ENCODE assay signal across 12 mouse cellular contexts in genomic region chr13:24656719-24657497, GRCm38 (mm10).
DNase-seq lines count a peak whose midpoint lies in the region; ATAC-seq and TF ChIP-seq lines count a peak whose summit lies in the region.
"Had no signal": no experiment of that assay in that cellular context is flagged by ENCODE, and none has a peak within 500 bp of the region (broad histone marks: within the 10 kb centered on the region; RNA-seq: fewer than 3 reads in every experiment).

No protein-coding gene starts in this region.

- ATAC-seq in heart, embryonic 13.5 days (ENCODE audit: extremely low read depth, insufficient number of reproducible peaks, low FRiP score, low TSS enrichment) = no peak
- peak; percentile 67; the same call in 1 of the 2 replicates for ATAC-seq in embryonic facial prominence, embryonic 11.5 days (replicated peaks; ENCODE audit: insufficient number of reproducible peaks, low FRiP score, low TSS enrichment, low read depth)
- peak; percentile 90 for ATAC-seq in hindbrain, embryonic 12.5 days (ENCODE audit: low FRiP score)

- DNase-seq in heart, adult 2 months = no peak
- peak; percentile 25 for DNase-seq in embryonic facial prominence, embryonic 11.5 days (ENCODE audit: low spot score)
- DNase-seq in natural killer cell, adult 2 months (ENCODE audit: low spot score in 2 of 2) = peak; percentile 11 to 21
- no peak for DNase-seq in lung, adult 18-20 months
- no peak for DNase-seq in urinary bladder, postnatal 4 days (ENCODE audit: low spot score in 2 of 2)
- no peak for DNase-seq in kidney, postnatal 4 days
- DNase-seq: cerebellum, adult 11 months; right cerebral cortex, postnatal 25 days; thymus, adult 18-20 months had no signal

- no peak overlapping the region for H3K27ac ChIP-seq in heart, embryonic 13.5 days (replicated peaks)
- no peak overlapping the region for H3K27ac ChIP-seq in heart, adult 2 months
- H3K27ac ChIP-seq in embryonic facial prominence, embryonic 11.5 days (replicated peaks; ENCODE audit: low read depth, low read length) = no peak overlapping the region
- peak overlapping the region; percentile 80 for H3K27ac ChIP-seq in hindbrain, embryonic 12.5 days
- H3K27ac ChIP-seq: limb, embryonic 15.5 days had no signal

- 41% methylated on average over 15 of the region's 15 CpGs for WGBS in heart, embryonic 13.5 days
- 47% methylated on average over 15 of the region's 15 CpGs for WGBS in heart, adult 2 months
- WGBS in embryonic facial prominence, embryonic 11.5 days = 28% methylated on average over 15 of the region's 15 CpGs
- WGBS in hindbrain, embryonic 12.5 days = 19% methylated on average over 15 of the region's 15 CpGs

- no peaks in the 10 kb centered on the region for H3K36me3 ChIP-seq in heart, embryonic 13.5 days
- no peaks in the 10 kb centered on the region for H3K36me3 ChIP-seq in heart, adult 2 months (ENCODE audit: control insufficient read depth, insufficient read depth, low read length)
- H3K36me3 ChIP-seq in embryonic facial prominence, embryonic 11.5 days (replicated peaks; ENCODE audit: control insufficient read depth, insufficient read depth, low read depth, low read length) = no peaks in the 10 kb centered on the region
- no peaks in the 10 kb centered on the region for H3K36me3 ChIP-seq in hindbrain, embryonic 12.5 days
- H3K36me3 ChIP-seq: limb, embryonic 15.5 days had no signal

- H3K4me1 ChIP-seq in heart, embryonic 13.5 days = peaks cover 35% of the 10 kb centered on the region
- peaks cover 1% of the 10 kb centered on the region for H3K4me1 ChIP-seq in heart, adult 2 months (ENCODE audit: control insufficient read depth, insufficient read depth, low read length)
- no peaks in the 10 kb centered on the region; the same call in 1 of the 2 replicates for H3K4me1 ChIP-seq in embryonic facial prominence, embryonic 11.5 days (ENCODE audit: control insufficient read depth, insufficient read depth, low read length)
- H3K4me1 ChIP-seq in hindbrain, embryonic 12.5 days = peaks cover 14% of the 10 kb centered on the region

- intact Hi-C loops in heart, adult 2 months (cut with DNase I) = no loop called here

- no peaks in the 10 kb centered on the region for H3K9me3 ChIP-seq in heart, embryonic 13.5 days
- H3K9me3 ChIP-seq in embryonic facial prominence, embryonic 11.5 days (replicated peaks; ENCODE audit: control insufficient read depth, low read length) = no peaks in the 10 kb centered on the region
- H3K9me3 ChIP-seq in hindbrain, embryonic 12.5 days (replicated peaks) = no peaks in the 10 kb centered on the region
- H3K9me3 ChIP-seq: limb, embryonic 15.5 days had no signal

- TF ChIP-seq CTCF in heart, adult 2 months (IDR thresholded peaks at IDR 0.05) = no peak

- H3K27me3 ChIP-seq in heart, embryonic 13.5 days (replicated peaks) = no peaks in the 10 kb centered on the region
- H3K27me3 ChIP-seq in heart, adult 2 months (ENCODE audit: control insufficient read depth, insufficient read depth, low read length) = no peaks in the 10 kb centered on the region
- H3K27me3 ChIP-seq in embryonic facial prominence, embryonic 11.5 days (ENCODE audit: control insufficient read depth, insufficient read depth, low read length) = no peaks in the 10 kb centered on the region
- no peaks in the 10 kb centered on the region for H3K27me3 ChIP-seq in hindbrain, embryonic 12.5 days
- H3K27me3 ChIP-seq: limb, embryonic 15.5 days had no signal

- no peak for TF ChIP-seq EP300 in heart, adult 2 months (IDR thresholded peaks at IDR 0.05; ENCODE audit: insufficient read depth, low read depth, low read length)

- peak overlapping the region; percentile 14; the same call in 1 of the 2 replicates for H3K9ac ChIP-seq in heart, embryonic 13.5 days
- no peak overlapping the region for H3K9ac ChIP-seq in heart, adult 2 months (ENCODE audit: low read depth, low read length)
- no peak overlapping the region for H3K9ac ChIP-seq in embryonic facial prominence, embryonic 11.5 days (replicated peaks; ENCODE audit: low read length)
- no peak overlapping the region for H3K9ac ChIP-seq in hindbrain, embryonic 12.5 days
- H3K9ac ChIP-seq: limb, embryonic 15.5 days had no signal

- no peak overlapping the region for H3K4me3 ChIP-seq in heart, embryonic 13.5 days
- H3K4me3 ChIP-seq in heart, adult 2 months = no peak overlapping the region
- no peak overlapping the region for H3K4me3 ChIP-seq in embryonic facial prominence, embryonic 11.5 days (ENCODE audit: low read depth, low read length)
- H3K4me3 ChIP-seq in hindbrain, embryonic 12.5 days = no peak overlapping the region
- H3K4me3 ChIP-seq: limb, embryonic 15.5 days had no signal

- no peak for TF ChIP-seq POLR2A in heart, adult 2 months (IDR thresholded peaks at IDR 0.05; ENCODE audit: insufficient read depth, low read depth, low read length)

- H3K79me2 ChIP-seq in heart, adult 2 months (replicated peaks; ENCODE audit: control insufficient read depth, insufficient read depth, low read length) = no peaks in the 10 kb centered on the region; the same call in 1 of the 2 replicates

- peak overlapping the region; percentile 22 for H3K4me2 ChIP-seq in heart, embryonic 13.5 days
- H3K4me2 ChIP-seq in embryonic facial prominence, embryonic 11.5 days (ENCODE audit: low read depth, low read length) = no peak overlapping the region
- H3K4me2 ChIP-seq in hindbrain, embryonic 12.5 days (replicated peaks) = peak overlapping the region; percentile 35
- H3K4me2 ChIP-seq: limb, embryonic 15.5 days had no signal

Comparison
In these comparisons a context has a peak if more than half of its experiments do, and no peak if none do; other contexts are left out.
1. DNase-seq: peak in embryonic facial prominence, embryonic 11.5 days (single experiment) and natural killer cell, adult 2 months (2 of 2); none in heart, adult 2 months (0 of 2), lung, adult 18-20 months (0 of 2), urinary bladder, postnatal 4 days (0 of 2) and kidney, postnatal 4 days (0 of 2).